Comparison of ENCODE assay signal across 8 mouse cellular contexts in the genomic region with DNA sequence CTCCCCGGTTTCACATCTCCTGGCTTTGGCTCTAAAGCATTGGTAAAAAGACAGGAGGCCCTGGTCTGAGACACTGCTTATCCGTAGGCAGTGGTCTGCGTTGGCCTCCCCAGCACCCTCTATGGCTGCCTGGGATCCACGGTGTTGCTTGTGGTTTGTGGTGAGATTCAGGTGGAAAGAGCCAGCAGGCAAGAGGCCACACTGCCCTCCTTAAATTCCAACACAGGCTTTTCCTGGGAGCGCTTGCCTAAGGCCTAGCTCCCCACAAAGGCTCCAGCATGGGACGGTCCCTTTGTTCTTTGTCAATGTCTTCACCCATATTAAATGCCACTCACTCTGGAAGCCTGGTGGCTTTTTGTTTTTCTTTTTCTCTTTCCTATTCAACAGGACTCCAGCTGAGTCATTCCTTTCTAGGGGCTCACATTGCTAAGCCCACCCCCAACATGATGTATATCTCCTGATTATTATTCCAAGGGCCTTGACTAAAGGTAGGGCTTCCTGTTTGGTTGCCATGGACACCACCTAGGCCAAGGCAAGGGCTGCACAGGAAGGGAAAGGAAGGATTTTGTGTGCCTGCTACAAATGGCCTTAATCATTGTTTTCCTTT.
DNase-seq lines count a peak whose midpoint lies in the region; ATAC-seq and TF ChIP-seq lines count a peak whose summit lies in the region.

No protein-coding gene starts in this region.

- H3K36me3 ChIP-seq in ES-Bruce4 (ENCODE audit: control insufficient read depth, insufficient read depth, low read length, poor library complexity, severe bottlenecking): no peaks in the 10 kb centered on the region
- no peaks in the 10 kb centered on the region for H3K36me3 ChIP-seq in forebrain, embryonic 12.5 days (replicated peaks)

- peak; percentile 10 for DNase-seq in adrenal gland, adult 8-10 months
- no peak for DNase-seq in adrenal gland, postnatal 4 days (ENCODE audit: low spot score in 2 of 2)
- peak; percentile 77 for DNase-seq in mesoderm, embryonic 11.5 days (ENCODE audit: low read depth, low spot score)
- DNase-seq in thymus, adult 18-20 months: no peak
- no peak for DNase-seq in spleen, adult 18-20 months
- DNase-seq in spleen, postnatal 4 days (ENCODE audit: low spot score in 2 of 2): no peak

- no peaks in the 10 kb centered on the region for H3K9me3 ChIP-seq in ES-Bruce4 (replicated peaks; ENCODE audit: control insufficient read depth, insufficient read depth, low read length, poor library complexity, severe bottlenecking)
- H3K9me3 ChIP-seq in forebrain, embryonic 12.5 days: no peaks in the 10 kb centered on the region

- peak; percentile 81 for ATAC-seq in forebrain, embryonic 12.5 days (ENCODE audit: low FRiP score)

- peak overlapping the region; percentile 15 for H3K4me2 ChIP-seq in forebrain, embryonic 12.5 days

- no peaks in the 10 kb centered on the region for H3K27me3 ChIP-seq in ES-Bruce4 (ENCODE audit: control insufficient read depth, insufficient read depth, low read length, poor library complexity, severe bottlenecking)
- H3K27me3 ChIP-seq in forebrain, embryonic 12.5 days: no peaks in the 10 kb centered on the region

- H3K27ac ChIP-seq in ES-Bruce4 (ENCODE audit: insufficient read depth, low read length): 0 out of 2 replicates have a peak overlapping the region, but pooled peaks have one; percentile 12
- peak overlapping the region; percentile 94 for H3K27ac ChIP-seq in forebrain, embryonic 12.5 days

- no peak overlapping the region for H3K9ac ChIP-seq in ES-Bruce4 (ENCODE audit: low read depth, poor library complexity, severe bottlenecking)
- H3K9ac ChIP-seq in forebrain, embryonic 12.5 days: no peak overlapping the region

- TF ChIP-seq CTCF in ES-Bruce4 (IDR thresholded peaks at IDR 0.05; ENCODE audit: low read depth, low read length): no peak

- TF ChIP-seq POLR2A in ES-Bruce4 (IDR thresholded peaks at IDR 0.05; ENCODE audit: insufficient read depth, low read length): no peak

- no peak overlapping the region for H3K4me3 ChIP-seq in ES-Bruce4 (ENCODE audit: low read depth, low read length)
- no peak overlapping the region for H3K4me3 ChIP-seq in forebrain, embryonic 12.5 days (replicated peaks)

- 0 out of 2 replicates have a peak, but pooled peaks have one; percentile 14 for TF ChIP-seq EP300 in ES-Bruce4 (IDR thresholded peaks at IDR 0.05; ENCODE audit: insufficient read depth, low read depth, low read length)

- peaks cover 9% of the 10 kb centered on the region for H3K4me1 ChIP-seq in ES-Bruce4 (ENCODE audit: control insufficient read depth, insufficient read depth, low read length)
- H3K4me1 ChIP-seq in forebrain, embryonic 12.5 days: peaks cover 45% of the 10 kb centered on the region

- 18% methylated on average over 6 of the region's 6 CpGs for WGBS in forebrain, embryonic 12.5 days

Comparison
In these comparisons a context has a peak if more than half of its experiments do, and no peak if none do; other contexts are left out.
1. DNase-seq: peak in adrenal gland, adult 8-10 months (single experiment) and mesoderm, embryonic 11.5 days (single experiment); none in adrenal gland, postnatal 4 days (0 of 2), thymus, adult 18-20 months (0 of 2), spleen, adult 18-20 months (0 of 2) and spleen, postnatal 4 days (0 of 2).